Mouse (Mus musculus) activated CD4-positive, CD25-positive, alpha-beta regulatory T cell, adult 4 months (primary cell): ENCODE data around the gene Tmem177. TPM values are rescaled to one million over a fixed set of nuclear protein-coding genes. Genes with fewer than 3 reads are reported as not detected.

Source experiments
- ATAC-seq: one replicate; pipeline ENCODE4 v1.8.0; 2017
- polyA plus RNA-seq, 2 experiments: library from polyadenylated mRNA; unstranded; fragments of 100-300 nt; shearing (Covaris generic); gene quantifications; one replicate each; pipeline ENCODE4 v1.2.1; 2017

Gene Tmem177
- polyA plus RNA-seq, 2 experiments from 2014 or later, result 5.6 to 6.0 TPM

- no peak for ATAC-seq
Measured at GRCm38 (mm10) chr1:119889347-119889746, 23.7 kb downstream of the Tmem177 start.

- ATAC-seq, result no peak
Measured at GRCm38 (mm10) chr1:119886320-119886719, 26.7 kb downstream of the Tmem177 start.

- ATAC-seq, result no peak
Measured at GRCm38 (mm10) chr1:119884272-119884671, 28.7 kb downstream of the Tmem177 start.

- ATAC-seq, result no peak
Measured at GRCm38 (mm10) chr1:119878909-119879308, 34.1 kb downstream of the Tmem177 start.

- no peak for ATAC-seq
Measured at GRCm38 (mm10) chr1:119877469-119877868, 35.5 kb downstream of the Tmem177 start.

- ATAC-seq, result no peak
Measured at GRCm38 (mm10) chr1:119868395-119869161, 44.4 kb downstream of the Tmem177 start.

GRCm38 (mm10) chr1:119867300-119867699 lies 45.7 kb downstream of the Tmem177 start:
- no peak for ATAC-seq

GRCm38 (mm10) chr1:119865311-119865710 lies 47.7 kb downstream of the Tmem177 start:
- no peak for ATAC-seq

GRCm38 (mm10) chr1:119863507-119864296 lies 49.3 kb downstream of the Tmem177 start:
- ATAC-seq, result no peak

GRCm38 (mm10) chr1:119859566-119859965 lies 53.4 kb downstream of the Tmem177 start:
- no peak for ATAC-seq

Other genes starting within 250 kb of the Tmem177 start
- gene Ptpn4, start 75.6 kb downstream of the Tmem177 start, polyA plus RNA-seq, result 1 to 10 TPM; 5.5 to 6.5 TPM
- gene Cfap221, start 84.0 kb upstream of the Tmem177 start, polyA plus RNA-seq, result not detected
- under 1 TPM in 1 of 2 experiments, not detected in 1; 0.23 TPM for gene Sctr, start 93.7 kb upstream of the Tmem177 start, polyA plus RNA-seq
- 1 to 10 TPM; 1.4 to 2.5 TPM for gene Tmem37, start 160.9 kb upstream of the Tmem177 start, polyA plus RNA-seq
- 100 to 1,000 TPM; 210 to 248 TPM for gene Dbi, start 207.9 kb upstream of the Tmem177 start, polyA plus RNA-seq
- gene 3110009E18Rik, start 208.0 kb upstream of the Tmem177 start, polyA plus RNA-seq, result 10 to 100 TPM; 25.9 to 27.3 TPM